Mouse (Mus musculus) lung, embryonic 16.5 days (tissue): ENCODE results near the gene Hoxb4. TPM values are rescaled to one million over a fixed set of nuclear protein-coding genes. Genes with fewer than 3 reads are reported as not detected.

Experiments used
- ATAC-seq: fragments of 200-750 bp; cut with Nextera tagmentation; 2 replicates; pipeline ENCODE4 v1.8.0; 2017; ENCODE audit warnings: low read depth, mild to moderate bottlenecking, moderate library complexity
- H3K27ac ChIP-seq: fragments of 300-500 bp; sonication (generic); 2 replicates; pipeline ENCODE4 v1.5.1; 2014; ENCODE audit warnings: mild to moderate bottlenecking, control low read depth, low read length
- H3K27me3 ChIP-seq: fragments of 300-500 bp; sonication (generic); 2 replicates; pipeline ENCODE4 v1.6.1; 2014; ENCODE audit warnings: low read depth, low read length, mixed read lengths; ENCODE audit not compliant: control insufficient read depth, insufficient read depth
- H3K36me3 ChIP-seq: fragments of 300-500 bp; sonication (generic); 2 replicates; pipeline ENCODE4 v1.6.1; 2014; ENCODE audit warnings: low read length; ENCODE audit not compliant: control insufficient read depth, insufficient read depth
- H3K4me1 ChIP-seq: fragments of 300-500 bp; sonication (generic); replicated peaks from 2 replicates; pipeline ENCODE4 v1.6.1; 2014; ENCODE audit warnings: low read length, mixed read lengths; ENCODE audit not compliant: control insufficient read depth, insufficient read depth
- H3K4me2 ChIP-seq: fragments of 300-500 bp; sonication (generic); 2 replicates; pipeline ENCODE4 v1.6.1; 2014; ENCODE audit warnings: low read depth, low read length, control low read depth
- H3K4me3 ChIP-seq: fragments of 300-500 bp; sonication (generic); 2 replicates; pipeline ENCODE4 v1.5.1; 2014; ENCODE audit warnings: mild to moderate bottlenecking, low read length, control low read depth
- H3K9ac ChIP-seq: fragments of 300-500 bp; sonication (generic); 2 replicates; pipeline ENCODE4 v1.6.1; 2014; ENCODE audit warnings: low read length, control low read depth
- H3K9me3 ChIP-seq: fragments of 300-500 bp; sonication (generic); 2 replicates; pipeline ENCODE4 v1.6.1; 2016; ENCODE audit warnings: low read length; ENCODE audit not compliant: control insufficient read depth
- WGBS: fragments of 180-500 bp; shearing (Covaris S2); extraction: QIAGEN DNeasy Blood & Tissue Kit; methylation state at CpG from one replicate; pipeline ENCODE4 v1.1.7; 2014; 5-methylcytosine and 5-hydroxymethylcytosine counted together
- polyA plus RNA-seq: library from polyadenylated mRNA; unstranded; fragments of >200 nt; fragmentation: Nextera tagmentation; extraction: Ambion mirVana; gene quantifications from 2 replicates; pipeline ENCODE4 v1.2.1, GENCODE M21; 2015

Gene Hoxb4
- polyA plus RNA-seq, 1 experiment from 2014 or later = 3.4 TPM

- Histone ChIP-seq H3K4me2 (peak overlapping the region; percentile 79), H3K4me1 (peaks cover 7% of the 10 kb centered on the region; the same call in 1 of the 2 replicates), H3K4me3 (peak overlapping the region; percentile 58), H3K27me3 (peaks cover 47% of the 10 kb centered on the region), H3K9me3 (no peaks in the 10 kb centered on the region), H3K27ac (peak overlapping the region; percentile 75), H3K36me3 (no peaks in the 10 kb centered on the region), H3K9ac (peak overlapping the region; percentile 63)
- WGBS = 2% methylated on average over 31 of the region's 31 CpGs
- peak; percentile 87 for ATAC-seq
Measured at GRCm38 (mm10) chr11:96311520-96312417, 6.3 kb upstream of the Hoxb4 start.

GRCm38 (mm10) chr11:96313134-96313533 lies 4.9 kb upstream of the Hoxb4 start:
- ATAC-seq = no peak
- peak overlapping the region; percentile 72; the same call in 1 of the 2 replicates for H3K9ac ChIP-seq
- peaks cover 44% of the 10 kb centered on the region for H3K27me3 ChIP-seq
- peak overlapping the region; percentile 79 for H3K4me2 ChIP-seq
- H3K9me3 ChIP-seq = no peaks in the 10 kb centered on the region
- no peak overlapping the region; the same call in 1 of the 2 replicates for H3K4me3 ChIP-seq
- WGBS = 39% methylated on average over 2 of the region's 2 CpGs
- H3K4me1 ChIP-seq = peaks cover 7% of the 10 kb centered on the region; the same call in 1 of the 2 replicates
- H3K36me3 ChIP-seq = no peaks in the 10 kb centered on the region
- peak overlapping the region; percentile 92 for H3K27ac ChIP-seq

- H3K4me3 ChIP-seq = peak overlapping the region; percentile 53
- H3K9me3 ChIP-seq = no peaks in the 10 kb centered on the region
- peaks cover 6% of the 10 kb centered on the region; the same call in 1 of the 2 replicates for H3K4me1 ChIP-seq
- peak overlapping the region; percentile 92 for H3K27ac ChIP-seq
- 11% methylated on average over 12 of the region's 12 CpGs for WGBS
- ATAC-seq = no peak
- peak overlapping the region; percentile 79 for H3K4me2 ChIP-seq
- H3K27me3 ChIP-seq = peaks cover 43% of the 10 kb centered on the region
- H3K36me3 ChIP-seq = no peaks in the 10 kb centered on the region
- peak overlapping the region; percentile 72 for H3K9ac ChIP-seq
Measured at GRCm38 (mm10) chr11:96313806-96314428, 4.2 kb upstream of the Hoxb4 start.

DNA sequence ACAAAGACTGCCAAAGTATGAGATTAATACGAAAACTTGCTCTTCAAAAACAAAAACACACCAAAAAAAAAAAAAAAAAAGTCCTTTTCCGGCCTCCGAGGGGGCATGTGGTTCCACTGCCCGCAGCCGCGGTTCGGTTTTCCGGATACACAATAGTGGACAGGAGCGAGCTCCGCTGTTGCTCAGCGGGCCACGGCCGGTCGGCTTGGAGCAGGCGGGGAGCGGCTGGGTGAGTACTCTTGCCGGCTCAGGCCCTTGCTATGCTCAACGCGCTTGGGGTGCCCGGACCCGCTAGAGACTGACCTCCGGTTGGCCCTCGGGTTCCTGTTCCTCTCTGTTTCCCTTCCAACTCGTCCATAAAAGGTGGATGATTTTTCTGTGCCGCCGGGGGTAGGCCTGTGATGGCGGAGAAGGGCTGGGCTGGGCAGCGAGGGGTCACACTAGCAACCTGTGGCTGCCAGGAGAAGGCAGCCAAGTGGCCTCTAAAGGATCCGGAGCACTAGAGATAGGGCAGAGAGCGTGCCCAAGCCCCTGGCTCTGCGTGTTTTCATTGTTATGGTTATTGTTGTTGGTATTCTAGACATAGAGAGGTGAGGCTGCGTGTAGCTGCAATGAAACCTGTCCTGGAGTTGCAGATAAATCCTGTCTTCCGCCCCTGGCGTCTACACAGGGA lies 3.3 kb upstream of the Hoxb4 start:
- H3K27ac ChIP-seq = peak overlapping the region; percentile 92
- 2% methylated on average over 34 of the region's 34 CpGs for WGBS

DNA sequence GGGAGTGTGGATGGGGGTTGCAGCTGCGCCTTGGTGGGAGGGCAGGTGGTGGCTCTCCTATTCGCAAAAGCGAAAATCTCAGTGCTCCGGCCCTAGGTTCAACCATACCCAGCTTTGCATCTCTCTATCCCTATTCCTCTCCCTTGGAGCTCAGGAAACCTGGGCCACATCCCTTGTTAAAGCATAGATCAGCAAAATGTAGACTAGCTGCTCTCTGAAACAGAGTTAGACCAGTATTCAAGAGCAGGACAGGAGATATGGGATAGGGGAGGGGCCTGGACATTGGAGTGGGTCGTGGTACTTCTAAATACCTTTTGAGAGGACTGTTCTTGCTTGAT lies 2.8 kb upstream of the Hoxb4 start:
- ATAC-seq = no peak
- Histone ChIP-seq H3K27ac (peak overlapping the region; percentile 92), H3K4me2 (peak overlapping the region; percentile 79)

More for the DNA sequence above, 3.3 kb upstream of the Hoxb4 start:
- Histone ChIP-seq H3K9me3 (no peaks in the 10 kb centered on the region), H3K9ac (peak overlapping the region; percentile 72), H3K4me2 (peak overlapping the region; percentile 79), H3K4me1 (peaks cover 4% of the 10 kb centered on the region; the same call in 1 of the 2 replicates), H3K4me3 (peak overlapping the region; percentile 53), H3K36me3 (no peaks in the 10 kb centered on the region), H3K27me3 (peaks cover 41% of the 10 kb centered on the region)
- ATAC-seq = no peak

GRCm38 (mm10) chr11:96316696-96317607 lies 1.1 kb upstream of the Hoxb4 start:
- H3K9me3 ChIP-seq = no peaks in the 10 kb centered on the region
- ATAC-seq = no peak
- H3K4me3 ChIP-seq = peak overlapping the region; percentile 62
- peak overlapping the region; percentile 78 for H3K9ac ChIP-seq
- 0 out of 2 replicates have a peak, but pooled peaks cover 2% of the 10 kb centered on the region for H3K4me1 ChIP-seq
- WGBS = 10% methylated on average over 18 of the region's 18 CpGs
- peak overlapping the region; percentile 97 for H3K27ac ChIP-seq
- H3K4me2 ChIP-seq = peak overlapping the region; percentile 79
- H3K27me3 ChIP-seq = peaks cover 34% of the 10 kb centered on the region
- no peaks in the 10 kb centered on the region for H3K36me3 ChIP-seq

More for the DNA sequence above, 2.8 kb upstream of the Hoxb4 start:
- H3K27me3 ChIP-seq = peaks cover 38% of the 10 kb centered on the region
- peak overlapping the region; percentile 53 for H3K4me3 ChIP-seq
- peak overlapping the region; percentile 72 for H3K9ac ChIP-seq
- no peaks in the 10 kb centered on the region for H3K36me3 ChIP-seq
- no peaks in the 10 kb centered on the region for H3K9me3 ChIP-seq
- 6% methylated on average over 5 of the region's 5 CpGs for WGBS
- 0 out of 2 replicates have a peak, but pooled peaks cover 2% of the 10 kb centered on the region for H3K4me1 ChIP-seq

GRCm38 (mm10) chr11:96318368-96319070 lies 452 bp downstream of the Hoxb4 start:
- Histone ChIP-seq H3K4me3 (peak overlapping the region; percentile 62), H3K4me1 (no peaks in the 10 kb centered on the region), H3K27ac (peak overlapping the region; percentile 97), H3K4me2 (peak overlapping the region; percentile 79), H3K9ac (peak overlapping the region; percentile 87), H3K9me3 (no peaks in the 10 kb centered on the region), H3K27me3 (peaks cover 32% of the 10 kb centered on the region), H3K36me3 (no peaks in the 10 kb centered on the region)
- ATAC-seq = peak; percentile 84
- 0% methylated on average over 39 of the region's 45 CpGs for WGBS
